Mouse (Mus musculus): ENCODE data around the gene Tle6. TPM values are rescaled to one million over a fixed set of nuclear protein-coding genes. Genes with fewer than 3 reads are reported as not detected.
A peak's percentile ranks its signal among the peaks of the same experiment; 100 is the strongest.

Tle6 gene
- polyA plus RNA-seq, 1 experiment from 2014 or later, result 7.3 TPM

DNA sequence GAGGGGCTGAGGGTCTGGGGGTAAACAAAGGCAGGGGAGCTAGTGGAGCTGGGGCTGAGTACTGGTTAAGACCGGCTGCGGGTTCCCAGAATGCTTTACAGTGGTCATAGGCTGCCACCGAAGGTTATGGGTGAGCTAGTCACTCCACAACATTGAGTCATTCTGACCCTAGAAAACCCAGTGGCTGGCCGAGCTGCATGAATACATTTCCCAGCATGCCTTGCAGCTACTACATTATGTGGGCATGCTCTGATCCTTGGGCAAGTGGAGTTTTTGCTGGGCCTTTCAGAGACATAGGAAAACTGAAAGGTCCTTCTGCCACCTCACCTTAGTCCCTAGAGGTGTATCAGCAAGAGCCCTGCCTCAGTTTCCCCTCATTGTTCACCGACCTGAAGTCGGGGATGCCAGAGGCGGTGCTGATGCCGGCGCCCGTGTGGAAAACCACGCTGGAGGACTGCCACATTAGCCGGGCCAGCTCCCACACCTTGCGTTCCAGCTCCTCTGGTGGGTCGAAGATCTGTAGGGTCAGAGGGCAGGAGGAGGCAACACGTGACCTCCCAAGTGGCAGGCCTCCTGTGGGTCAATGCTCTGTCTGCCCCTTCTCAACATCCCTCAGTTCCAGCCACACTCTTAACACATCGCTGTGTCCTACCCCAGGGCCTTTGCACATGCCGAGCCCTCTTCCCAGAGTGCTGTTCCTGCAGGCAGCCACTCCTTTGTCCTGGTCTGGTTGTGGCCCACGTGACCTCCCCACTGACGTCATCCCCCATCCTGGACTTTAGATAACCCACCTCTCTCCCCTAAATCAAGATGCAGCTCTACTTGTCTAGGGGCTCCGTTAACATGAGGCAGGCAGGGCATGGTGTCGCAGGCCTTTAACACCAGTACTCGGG is 25.5 kb upstream of the Tle6 start:
- no peaks in the 10 kb centered on the region for H3K27me3 ChIP-seq (ENCODE audit: insufficient read depth, low read length)
- H3K36me3 ChIP-seq (ENCODE audit: insufficient read depth, low read length), result peaks cover 23% of the 10 kb centered on the region; the same call in 1 of the 2 replicates
- DNase-seq (ENCODE audit: low spot score) (no peak), ATAC-seq (replicated peaks; ENCODE audit: low FRiP score, low read depth) (peak; percentile 6)
- H3K27ac ChIP-seq, result peak overlapping the region; percentile 87; the same call in 1 of the 2 replicates
- H3K4me1 ChIP-seq (replicated peaks; ENCODE audit: insufficient read depth, low read length), result no peaks in the 10 kb centered on the region
- no peak for TF ChIP-seq CTCF (IDR thresholded peaks at IDR 0.05; ENCODE audit: low read depth)
- H3K9ac ChIP-seq (ENCODE audit: low read depth, low read length), result peak overlapping the region; percentile 72
- no peaks in the 10 kb centered on the region for H3K9me3 ChIP-seq (replicated peaks; ENCODE audit: low read length)
- H3K4me2 ChIP-seq (ENCODE audit: low read length), result peak overlapping the region; percentile 83
- WGBS, result 83% methylated on average over 22 of the region's 22 CpGs
- H3K4me3 ChIP-seq (replicated peaks; ENCODE audit: low read depth, low read length), result peak overlapping the region; percentile 69

DNA sequence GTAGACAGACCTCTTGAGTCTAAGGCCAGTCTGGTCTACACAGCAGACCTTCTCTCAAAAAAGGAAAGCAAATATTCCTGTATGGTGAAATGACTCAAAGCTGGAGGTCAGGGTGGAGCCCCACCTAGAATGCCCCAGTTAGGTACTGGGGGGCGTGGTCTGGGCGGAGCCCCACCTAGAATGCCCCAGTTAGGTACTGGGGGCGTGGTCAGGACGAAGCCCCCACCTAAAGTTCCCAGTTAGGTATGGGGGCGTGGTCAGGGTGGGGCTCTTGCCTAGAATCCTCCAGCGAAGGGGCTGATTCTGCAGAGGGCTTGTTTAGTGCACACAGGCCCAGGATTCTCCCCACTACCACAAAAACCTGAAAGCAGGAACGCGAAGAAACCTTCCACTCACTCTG is 22.6 kb upstream of the Tle6 start:
- no peaks in the 10 kb centered on the region for H3K27me3 ChIP-seq (ENCODE audit: insufficient read depth, low read length)
- no peak for TF ChIP-seq CTCF (IDR thresholded peaks at IDR 0.05; ENCODE audit: low read depth)
- H3K9me3 ChIP-seq (replicated peaks; ENCODE audit: low read length), result no peaks in the 10 kb centered on the region
- no peak overlapping the region for H3K9ac ChIP-seq (ENCODE audit: low read depth, low read length)
- DNase-seq (ENCODE audit: low spot score) (no peak), ATAC-seq (replicated peaks; ENCODE audit: low FRiP score, low read depth) (no peak)
- H3K4me3 ChIP-seq (replicated peaks; ENCODE audit: low read depth, low read length), result no peak overlapping the region
- H3K27ac ChIP-seq, result no peak overlapping the region
- 55% methylated on average over 8 of the region's 8 CpGs for WGBS
- no peaks in the 10 kb centered on the region for H3K4me1 ChIP-seq (replicated peaks; ENCODE audit: insufficient read depth, low read length)
- no peak overlapping the region for H3K4me2 ChIP-seq (ENCODE audit: low read length)
- peaks cover 27% of the 10 kb centered on the region for H3K36me3 ChIP-seq (ENCODE audit: insufficient read depth, low read length)

DNA sequence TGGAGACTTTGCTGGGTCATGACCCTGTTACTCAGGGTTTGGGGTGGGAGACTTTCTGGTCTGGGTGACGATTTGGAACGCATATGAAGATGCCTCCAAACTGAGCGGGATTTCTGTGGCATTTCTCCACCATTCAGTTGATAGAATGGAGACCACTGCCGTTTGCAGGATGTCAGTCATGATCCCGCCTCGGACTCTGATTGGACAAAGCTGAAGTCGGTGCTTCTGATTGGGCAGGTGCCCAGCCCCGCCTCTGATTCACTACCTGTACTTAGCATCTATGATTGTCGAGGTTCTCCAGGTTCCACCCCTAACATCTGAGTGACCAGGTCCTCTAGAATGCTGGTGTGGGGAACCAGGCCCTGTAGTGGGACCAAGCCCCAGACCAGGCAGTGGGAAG is 19.9 kb upstream of the Tle6 start:
- DNase-seq (ENCODE audit: low spot score), result no peak
- no peaks in the 10 kb centered on the region for H3K27me3 ChIP-seq (ENCODE audit: insufficient read depth, low read length)

DNA sequence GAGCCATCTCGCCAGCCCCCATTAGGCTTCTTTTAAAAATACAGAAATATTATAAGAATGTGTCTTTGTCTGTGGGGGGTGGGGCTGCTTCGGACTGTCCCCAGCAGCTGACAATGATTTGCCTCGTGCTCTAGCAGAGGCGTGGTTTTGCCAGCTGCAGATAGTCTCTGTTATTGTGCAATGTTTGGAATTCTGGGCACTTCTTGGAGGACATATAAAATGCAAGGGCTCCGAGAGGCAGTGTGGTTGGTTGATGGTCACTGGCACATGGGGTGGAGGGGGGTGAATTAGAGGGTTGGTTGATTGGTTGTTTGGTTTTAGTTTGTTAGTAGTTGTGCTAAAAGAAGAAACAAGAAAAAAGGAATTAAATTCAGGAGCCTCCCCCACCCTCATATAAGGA is 19.1 kb upstream of the Tle6 start:
- no peak for TF ChIP-seq CTCF (IDR thresholded peaks at IDR 0.05; ENCODE audit: low read depth)
- peaks cover 25% of the 10 kb centered on the region for H3K36me3 ChIP-seq (ENCODE audit: insufficient read depth, low read length)
- no peak overlapping the region for H3K27ac ChIP-seq
- 88% methylated on average over 5 of the region's 5 CpGs for WGBS
- H3K4me3 ChIP-seq (replicated peaks; ENCODE audit: low read depth, low read length), result no peak overlapping the region
- no peak overlapping the region for H3K9ac ChIP-seq (ENCODE audit: low read depth, low read length)
- DNase-seq (ENCODE audit: low spot score) (no peak), ATAC-seq (replicated peaks; ENCODE audit: low FRiP score, low read depth) (no peak)
- H3K27me3 ChIP-seq (ENCODE audit: insufficient read depth, low read length), result no peaks in the 10 kb centered on the region
- no peak overlapping the region for H3K4me2 ChIP-seq (ENCODE audit: low read length)
- H3K9me3 ChIP-seq (replicated peaks; ENCODE audit: low read length), result no peaks in the 10 kb centered on the region
- H3K4me1 ChIP-seq (replicated peaks; ENCODE audit: insufficient read depth, low read length), result no peaks in the 10 kb centered on the region

More for the DNA sequence above, 19.9 kb upstream of the Tle6 start:
- Histone ChIP-seq H3K27ac (no peak overlapping the region), H3K4me1 (replicated peaks; ENCODE audit: insufficient read depth, low read length) (no peaks in the 10 kb centered on the region), H3K4me2 (ENCODE audit: low read length) (no peak overlapping the region), H3K9me3 (replicated peaks; ENCODE audit: low read length) (no peaks in the 10 kb centered on the region), H3K4me3 (replicated peaks; ENCODE audit: low read depth, low read length) (no peak overlapping the region), H3K9ac (ENCODE audit: low read depth, low read length) (no peak overlapping the region), H3K36me3 (ENCODE audit: insufficient read depth, low read length) (peaks cover 27% of the 10 kb centered on the region)
- ATAC-seq (replicated peaks; ENCODE audit: low FRiP score, low read depth), result no peak
- 62% methylated on average over 9 of the region's 9 CpGs for WGBS
- TF ChIP-seq CTCF (IDR thresholded peaks at IDR 0.05; ENCODE audit: low read depth), result no peak

DNA sequence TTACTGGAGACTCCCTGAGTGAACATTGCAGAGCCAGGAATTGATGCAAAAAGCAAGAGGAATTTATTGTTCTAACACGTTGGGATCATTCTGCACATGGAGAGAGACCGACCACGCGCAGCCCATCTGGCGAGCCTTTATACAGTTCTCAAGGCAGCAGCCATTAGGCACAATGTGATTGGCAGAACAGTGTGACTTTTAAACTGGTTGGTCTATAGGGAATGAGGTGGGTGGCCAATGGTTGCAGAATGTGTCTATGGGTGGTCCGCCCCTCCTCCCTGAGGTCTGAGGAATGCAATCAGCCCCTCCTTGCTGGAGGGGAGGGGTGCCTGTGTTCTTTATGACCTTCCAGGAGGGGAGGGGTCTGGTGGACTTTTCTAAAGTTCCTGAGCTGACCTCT is 14.6 kb upstream of the Tle6 start:
- TF ChIP-seq CTCF (IDR thresholded peaks at IDR 0.05; ENCODE audit: low read depth), result no peak
- Histone ChIP-seq H3K36me3 (ENCODE audit: insufficient read depth, low read length) (no peaks in the 10 kb centered on the region), H3K4me3 (replicated peaks; ENCODE audit: low read depth, low read length) (no peak overlapping the region), H3K27me3 (ENCODE audit: insufficient read depth, low read length) (no peaks in the 10 kb centered on the region), H3K9ac (ENCODE audit: low read depth, low read length) (no peak overlapping the region), H3K4me2 (ENCODE audit: low read length) (no peak overlapping the region), H3K9me3 (replicated peaks; ENCODE audit: low read length) (no peaks in the 10 kb centered on the region; the same call in none of the 2 replicates), H3K27ac (no peak overlapping the region), H3K4me1 (replicated peaks; ENCODE audit: insufficient read depth, low read length) (no peaks in the 10 kb centered on the region)
- DNase-seq (ENCODE audit: low spot score), result peak; percentile 49
- no peak for ATAC-seq (replicated peaks; ENCODE audit: low FRiP score, low read depth)
- WGBS, result 36% methylated on average over 6 of the region's 6 CpGs

DNA sequence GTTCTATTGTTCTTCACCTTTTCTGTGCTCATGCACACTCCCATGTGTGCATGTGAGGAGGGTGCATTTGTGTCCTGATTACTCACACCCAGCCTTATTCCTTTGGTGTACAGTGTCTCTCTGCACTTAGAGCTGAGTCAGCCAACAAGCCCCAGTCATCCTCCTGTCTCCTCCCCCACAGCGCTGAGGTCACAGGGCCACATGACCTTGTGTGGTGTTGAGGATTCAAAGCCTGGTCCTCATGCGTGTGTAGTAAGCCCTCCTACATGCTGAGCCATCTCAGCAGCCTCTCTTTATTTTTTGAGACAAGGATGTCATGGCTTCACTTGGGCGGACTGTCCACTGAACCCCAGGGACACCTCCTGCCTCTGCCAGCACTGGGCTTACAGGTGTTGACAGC is 11.9 kb upstream of the Tle6 start:
- no peak for TF ChIP-seq CTCF (IDR thresholded peaks at IDR 0.05; ENCODE audit: low read depth)
- H3K4me2 ChIP-seq (ENCODE audit: low read length), result no peak overlapping the region
- no peaks in the 10 kb centered on the region; the same call in none of the 2 replicates for H3K9me3 ChIP-seq (replicated peaks; ENCODE audit: low read length)
- no peak overlapping the region for H3K27ac ChIP-seq
- H3K9ac ChIP-seq (ENCODE audit: low read depth, low read length), result no peak overlapping the region
- no peaks in the 10 kb centered on the region for H3K36me3 ChIP-seq (ENCODE audit: insufficient read depth, low read length)
- ATAC-seq (replicated peaks; ENCODE audit: low FRiP score, low read depth) (no peak), DNase-seq (ENCODE audit: low spot score) (no peak)
- WGBS, result 64% methylated on average over 3 of the region's 3 CpGs
- H3K4me3 ChIP-seq (replicated peaks; ENCODE audit: low read depth, low read length), result no peak overlapping the region
- H3K27me3 ChIP-seq (ENCODE audit: insufficient read depth, low read length), result no peaks in the 10 kb centered on the region
- no peaks in the 10 kb centered on the region for H3K4me1 ChIP-seq (replicated peaks; ENCODE audit: insufficient read depth, low read length)

Measured in kidney, postnatal 0 days (tissue).